Mouse (Mus musculus): ENCODE data around the gene Gm9945. TPM values are rescaled to one million over a fixed set of nuclear protein-coding genes. Genes with fewer than 3 reads are reported as not detected.
A peak's percentile ranks its signal among the peaks of the same experiment; 100 is the strongest.

Gene Gm9945
- 0.38 TPM in 1 of 2 replicates, not detected in the other for polyA plus RNA-seq (2015; fragmentation: Nextera tagmentation; extraction: Ambion mirVana)

- 2% methylated on average over 40 of the region's 40 CpGs for WGBS
- Histone ChIP-seq H3K9me3 (no peaks in the 10 kb centered on the region), H3K4me3 (peak within 1 kb of the TSS; percentile 46), H3K4me1 (replicated peaks) (peaks cover 28% of the 10 kb centered on the region), H3K27ac (replicated peaks) (no peak within 1 kb of the TSS), H3K4me2 (peak within 1 kb of the TSS; percentile 71), H3K27me3 (peaks cover 68% of the 10 kb centered on the region), H3K9ac (peak within 1 kb of the TSS; percentile 39), H3K36me3 (no peaks in the 10 kb centered on the region)
- peak; percentile 71 for ATAC-seq (ENCODE audit: low FRiP score, low read depth)
Observed at GRCm38 (mm10) chr11:53479783-53480301, at the start of gene Gm9945, which contains the start of gene Sowaha. Gene Gm9945 (plus strand): TSS chr11:53480166. Gene Sowaha (minus strand): TSS chr11:53480274.

- peak; percentile 70 for ATAC-seq (ENCODE audit: low FRiP score, low read depth)
- Histone ChIP-seq H3K4me1 (replicated peaks) (peaks cover 17% of the 10 kb centered on the region), H3K36me3 (peaks cover 11% of the 10 kb centered on the region), H3K9ac (peak overlapping the region; percentile 74), H3K27ac (replicated peaks) (peak overlapping the region; percentile 86), H3K27me3 (no peaks in the 10 kb centered on the region), H3K9me3 (no peaks in the 10 kb centered on the region), H3K4me3 (peak overlapping the region; percentile 83), H3K4me2 (peak overlapping the region; percentile 75)
- WGBS: under 1% methylated on average over 34 of the region's 34 CpGs
Observed at GRCm38 (mm10) chr11:53430300-53430669, 49.7 kb upstream of the Gm9945 start.

- WGBS: under 1% methylated on average over 44 of the region's 44 CpGs
- Histone ChIP-seq H3K4me2 (peak within 1 kb of the TSS; percentile 75), H3K27ac (replicated peaks) (peak within 1 kb of the TSS; percentile 86), H3K4me3 (peak within 1 kb of the TSS; percentile 83), H3K9me3 (no peaks in the 10 kb centered on the region), H3K9ac (peak within 1 kb of the TSS; percentile 74), H3K36me3 (peaks cover 11% of the 10 kb centered on the region), H3K4me1 (replicated peaks) (peaks cover 17% of the 10 kb centered on the region), H3K27me3 (no peaks in the 10 kb centered on the region)
- peak; percentile 98 for ATAC-seq (ENCODE audit: low FRiP score, low read depth)
Observed at GRCm38 (mm10) chr11:53430670-53431346, 49.2 kb upstream of the Gm9945 start, which contains the start of the genes Uqcrq and Gdf9. Gene Uqcrq (minus strand): TSS chr11:53430831. Gene Gdf9 (plus strand): TSS chr11:53431023.

- Histone ChIP-seq H3K4me1 (replicated peaks) (peaks cover 17% of the 10 kb centered on the region), H3K27me3 (no peaks in the 10 kb centered on the region), H3K9ac (peak overlapping the region; percentile 41), H3K4me2 (peak overlapping the region; percentile 60), H3K9me3 (no peaks in the 10 kb centered on the region), H3K27ac (replicated peaks) (peak overlapping the region; percentile 80), H3K4me3 (peak overlapping the region; percentile 83), H3K36me3 (peaks cover 11% of the 10 kb centered on the region)
- 16% methylated on average over 9 of the region's 9 CpGs for WGBS
- ATAC-seq (ENCODE audit: low FRiP score, low read depth): peak; percentile 53
Observed at GRCm38 (mm10) chr11:53431347-53432056, 48.5 kb upstream of the Gm9945 start.

GRCm38 (mm10) chr11:53433057-53433456, 46.9 kb upstream of the Gm9945 start:
- H3K36me3 ChIP-seq: peaks cover 9% of the 10 kb centered on the region
- no peaks in the 10 kb centered on the region for H3K9me3 ChIP-seq
- H3K4me2 ChIP-seq: no peak overlapping the region
- no peak for ATAC-seq (ENCODE audit: low FRiP score, low read depth)
- H3K4me3 ChIP-seq: no peak overlapping the region
- no peak overlapping the region for H3K27ac ChIP-seq (replicated peaks)
- WGBS: 65% methylated on average over 6 of the region's 6 CpGs
- no peak overlapping the region for H3K9ac ChIP-seq
- no peaks in the 10 kb centered on the region for H3K27me3 ChIP-seq
- H3K4me1 ChIP-seq (replicated peaks): peaks cover 17% of the 10 kb centered on the region

- H3K27me3 ChIP-seq: no peaks in the 10 kb centered on the region
- H3K9me3 ChIP-seq: no peaks in the 10 kb centered on the region
- WGBS: 88% methylated on average over 8 of the region's 8 CpGs
- H3K36me3 ChIP-seq: no peaks in the 10 kb centered on the region
- H3K27ac ChIP-seq (replicated peaks): no peak overlapping the region
- no peak overlapping the region for H3K9ac ChIP-seq
- peaks cover 5% of the 10 kb centered on the region; the same call in 1 of the 2 replicates for H3K4me1 ChIP-seq (replicated peaks)
- H3K4me2 ChIP-seq: no peak overlapping the region
- H3K4me3 ChIP-seq: no peak overlapping the region
- no peak for ATAC-seq (ENCODE audit: low FRiP score, low read depth)
Observed at GRCm38 (mm10) chr11:53435504-53435903, 44.5 kb upstream of the Gm9945 start.

- Histone ChIP-seq H3K4me1 (replicated peaks) (peaks cover 5% of the 10 kb centered on the region; the same call in 1 of the 2 replicates), H3K9me3 (no peaks in the 10 kb centered on the region), H3K9ac (no peak overlapping the region), H3K4me3 (no peak overlapping the region), H3K27me3 (no peaks in the 10 kb centered on the region), H3K36me3 (no peaks in the 10 kb centered on the region), H3K27ac (replicated peaks) (no peak overlapping the region), H3K4me2 (no peak overlapping the region)
- ATAC-seq (ENCODE audit: low FRiP score, low read depth): no peak
- WGBS: 86% methylated on average over 6 of the region's 6 CpGs
Observed at GRCm38 (mm10) chr11:53436338-53436737, 43.6 kb upstream of the Gm9945 start.

- H3K9ac ChIP-seq: no peak overlapping the region
- WGBS: 59% methylated on average over 12 of the region's 12 CpGs
- no peak for ATAC-seq (ENCODE audit: low FRiP score, low read depth)
- no peak overlapping the region for H3K4me2 ChIP-seq
- H3K36me3 ChIP-seq: no peaks in the 10 kb centered on the region
- H3K4me3 ChIP-seq: no peak overlapping the region
- H3K9me3 ChIP-seq: no peaks in the 10 kb centered on the region
- no peaks in the 10 kb centered on the region for H3K27me3 ChIP-seq
- no peak overlapping the region for H3K27ac ChIP-seq (replicated peaks)
- no peaks in the 10 kb centered on the region for H3K4me1 ChIP-seq (replicated peaks)
Observed at GRCm38 (mm10) chr11:53441921-53442320, 38.0 kb upstream of the Gm9945 start.

- H3K4me1 ChIP-seq (replicated peaks): no peaks in the 10 kb centered on the region
- H3K27ac ChIP-seq (replicated peaks): no peak overlapping the region
- H3K9ac ChIP-seq: no peak overlapping the region
- no peak overlapping the region for H3K4me2 ChIP-seq
- H3K27me3 ChIP-seq: no peaks in the 10 kb centered on the region
- 37% methylated on average over 6 of the region's 6 CpGs for WGBS
- no peak for ATAC-seq (ENCODE audit: low FRiP score, low read depth)
- H3K4me3 ChIP-seq: no peak overlapping the region
- no peaks in the 10 kb centered on the region for H3K9me3 ChIP-seq
- no peaks in the 10 kb centered on the region for H3K36me3 ChIP-seq
Observed at GRCm38 (mm10) chr11:53443861-53444260, 36.1 kb upstream of the Gm9945 start.

- WGBS: 62% methylated on average over 13 of the region's 13 CpGs
- no peak overlapping the region for H3K4me2 ChIP-seq
- H3K4me3 ChIP-seq: no peak overlapping the region
- H3K4me1 ChIP-seq (replicated peaks): no peaks in the 10 kb centered on the region
- H3K27ac ChIP-seq (replicated peaks): no peak overlapping the region
- H3K9me3 ChIP-seq: no peaks in the 10 kb centered on the region
- no peaks in the 10 kb centered on the region for H3K27me3 ChIP-seq
- H3K9ac ChIP-seq: no peak overlapping the region
- no peaks in the 10 kb centered on the region for H3K36me3 ChIP-seq
- ATAC-seq (ENCODE audit: low FRiP score, low read depth): no peak
Observed at GRCm38 (mm10) chr11:53445562-53445961, 34.4 kb upstream of the Gm9945 start.

GRCm38 (mm10) chr11:53446183-53446582, 33.8 kb upstream of the Gm9945 start:
- H3K36me3 ChIP-seq: no peaks in the 10 kb centered on the region
- WGBS: 90% methylated on average over 13 of the region's 13 CpGs
- no peaks in the 10 kb centered on the region for H3K9me3 ChIP-seq
- H3K4me2 ChIP-seq: no peak overlapping the region
- no peak overlapping the region for H3K27ac ChIP-seq (replicated peaks)
- H3K27me3 ChIP-seq: no peaks in the 10 kb centered on the region
- ATAC-seq (ENCODE audit: low FRiP score, low read depth): no peak
- no peak overlapping the region for H3K4me3 ChIP-seq
- no peaks in the 10 kb centered on the region for H3K4me1 ChIP-seq (replicated peaks)
- H3K9ac ChIP-seq: no peak overlapping the region

- no peak overlapping the region for H3K27ac ChIP-seq (replicated peaks)
- no peak overlapping the region for H3K4me3 ChIP-seq
- 89% methylated on average over 8 of the region's 8 CpGs for WGBS
- H3K27me3 ChIP-seq: no peaks in the 10 kb centered on the region
- no peaks in the 10 kb centered on the region for H3K4me1 ChIP-seq (replicated peaks)
- H3K4me2 ChIP-seq: no peak overlapping the region
- no peaks in the 10 kb centered on the region for H3K36me3 ChIP-seq
- H3K9me3 ChIP-seq: no peaks in the 10 kb centered on the region
- H3K9ac ChIP-seq: no peak overlapping the region
- no peak for ATAC-seq (ENCODE audit: low FRiP score, low read depth)
Observed at GRCm38 (mm10) chr11:53447996-53448395, 32.0 kb upstream of the Gm9945 start.

All from hindbrain, embryonic 15.5 days (tissue).